Mouse (Mus musculus) hindbrain, embryonic 10.5 days (tissue): ENCODE measurements around the gene Prim2. TPM values are rescaled to one million over a fixed set of nuclear protein-coding genes. Genes with fewer than 3 reads are reported as not detected.

Experiments used
- DNase-seq: peaks from one replicate; pipeline ENCODE4 v3.0.0-alpha.2; 2017; ENCODE audit warnings: low spot score
- H3K27ac ChIP-seq: fragments of 300-500 bp; sonication (generic); 2 replicates; pipeline ENCODE4 v1.5.1; 2016; ENCODE audit warnings: mild to moderate bottlenecking, moderate library complexity
- H3K27me3 ChIP-seq: fragments of 300-500 bp; sonication (generic); 2 replicates; pipeline ENCODE4 v1.6.1; 2016; ENCODE audit warnings: mild to moderate bottlenecking; ENCODE audit not compliant: poor library complexity, insufficient read depth, severe bottlenecking
- H3K36me3 ChIP-seq: fragments of 300-500 bp; sonication (generic); 2 replicates; pipeline ENCODE4 v1.6.1; 2016; ENCODE audit warnings: mild to moderate bottlenecking, moderate library complexity
- H3K4me1 ChIP-seq: fragments of 300-500 bp; sonication (generic); replicated peaks from 2 replicates; pipeline ENCODE4 v1.6.1; 2016; ENCODE audit warnings: mild to moderate bottlenecking
- H3K4me3 ChIP-seq: fragments of 300-500 bp; sonication (generic); 2 replicates; pipeline ENCODE4 v1.5.1; 2016; ENCODE audit warnings: mild to moderate bottlenecking, moderate library complexity
- H3K9me3 ChIP-seq: fragments of 300-500 bp; sonication (generic); 2 replicates; pipeline ENCODE4 v1.6.1; 2016; ENCODE audit warnings: mild to moderate bottlenecking, moderate library complexity
- WGBS: fragments of 180-500 bp; shearing (Covaris S2); methylation state at CpG from one replicate; pipeline ENCODE4 v1.1.7; 2016; 5-methylcytosine and 5-hydroxymethylcytosine counted together
- polyA plus RNA-seq: library from polyadenylated mRNA; unstranded; fragments of >200 nt; fragmentation: Nextera tagmentation; extraction: Ambion mirVana; gene quantifications from 2 replicates; pipeline ENCODE4 v1.2.1, GENCODE M21; 2016

Prim2 gene
- polyA plus RNA-seq, 1 experiment from 2014 or later: 44.4 TPM

- peaks cover 11% of the 10 kb centered on the region; the same call in 1 of the 2 replicates for H3K36me3 ChIP-seq
- 93% methylated on average over 8 of the region's 8 CpGs for WGBS
- H3K9me3 ChIP-seq: no peaks in the 10 kb centered on the region
- no peaks in the 10 kb centered on the region for H3K4me1 ChIP-seq
- no peak overlapping the region for H3K27ac ChIP-seq
- no peaks in the 10 kb centered on the region for H3K27me3 ChIP-seq
- no peak overlapping the region for H3K4me3 ChIP-seq
- no peak for DNase-seq
Observed at GRCm38 (mm10) chr1:33515124-33515523, 154.5 kb downstream of the Prim2 start.

GRCm38 (mm10) chr1:33511310-33511709 lies 158.3 kb downstream of the Prim2 start:
- Histone ChIP-seq H3K4me1 (no peaks in the 10 kb centered on the region), H3K4me3 (no peak overlapping the region), H3K36me3 (peaks cover 11% of the 10 kb centered on the region; the same call in 1 of the 2 replicates), H3K9me3 (no peaks in the 10 kb centered on the region), H3K27ac (no peak overlapping the region), H3K27me3 (no peaks in the 10 kb centered on the region)
- no peak for DNase-seq
- WGBS: 90% methylated on average over 4 of the region's 4 CpGs

- Histone ChIP-seq H3K4me1 (0 out of 2 replicates have a peak, but pooled peaks cover 3% of the 10 kb centered on the region), H3K27ac (no peak overlapping the region), H3K36me3 (peaks cover 7% of the 10 kb centered on the region; the same call in 1 of the 2 replicates), H3K4me3 (no peak overlapping the region), H3K9me3 (no peaks in the 10 kb centered on the region), H3K27me3 (no peaks in the 10 kb centered on the region)
- DNase-seq: no peak
- 93% methylated on average over 5 of the region's 5 CpGs for WGBS
Observed at GRCm38 (mm10) chr1:33504371-33504770, 165.2 kb downstream of the Prim2 start.

- Histone ChIP-seq H3K9me3 (no peaks in the 10 kb centered on the region), H3K27me3 (no peaks in the 10 kb centered on the region), H3K4me3 (no peak overlapping the region), H3K4me1 (0 out of 2 replicates have a peak, but pooled peaks cover 3% of the 10 kb centered on the region), H3K27ac (no peak overlapping the region), H3K36me3 (peaks cover 7% of the 10 kb centered on the region; the same call in 1 of the 2 replicates)
- DNase-seq: no peak
- 85% methylated on average over 7 of the region's 7 CpGs for WGBS
Observed at GRCm38 (mm10) chr1:33502890-33503289, 166.7 kb downstream of the Prim2 start.

- H3K27ac ChIP-seq: no peak overlapping the region
- H3K4me3 ChIP-seq: no peak overlapping the region
- H3K4me1 ChIP-seq: 0 out of 2 replicates have a peak, but pooled peaks cover 3% of the 10 kb centered on the region
- whole genome bisulfite sequencing: 81% methylated on average over 1 of the region's 1 CpGs
- no peak for DNase-seq
- no peaks in the 10 kb centered on the region for H3K9me3 ChIP-seq
- H3K36me3 ChIP-seq: peaks cover 7% of the 10 kb centered on the region; the same call in 1 of the 2 replicates
- no peaks in the 10 kb centered on the region for H3K27me3 ChIP-seq
Observed at GRCm38 (mm10) chr1:33502298-33502697, 167.3 kb downstream of the Prim2 start.

GRCm38 (mm10) chr1:33500111-33500510 lies 169.5 kb downstream of the Prim2 start:
- no peaks in the 10 kb centered on the region for H3K27me3 ChIP-seq
- DNase-seq: no peak
- H3K4me1 ChIP-seq: peaks cover 8% of the 10 kb centered on the region
- no peak overlapping the region for H3K4me3 ChIP-seq
- WGBS: 83% methylated on average over 9 of the region's 9 CpGs
- peaks cover 7% of the 10 kb centered on the region; the same call in 1 of the 2 replicates for H3K36me3 ChIP-seq
- peak overlapping the region; percentile 29; the same call in 1 of the 2 replicates for H3K27ac ChIP-seq
- H3K9me3 ChIP-seq: no peaks in the 10 kb centered on the region

- WGBS: 83% methylated on average over 4 of the region's 4 CpGs
- no peak for DNase-seq
- Histone ChIP-seq H3K9me3 (no peaks in the 10 kb centered on the region), H3K27me3 (no peaks in the 10 kb centered on the region), H3K36me3 (peaks cover 7% of the 10 kb centered on the region; the same call in 1 of the 2 replicates), H3K4me3 (no peak overlapping the region), H3K27ac (0 out of 2 replicates have a peak overlapping the region, but pooled peaks have one; percentile 29), H3K4me1 (peaks cover 12% of the 10 kb centered on the region)
Observed at GRCm38 (mm10) chr1:33499603-33500002, 170.0 kb downstream of the Prim2 start.

GRCm38 (mm10) chr1:33496128-33496527 lies 173.5 kb downstream of the Prim2 start:
- no peaks in the 10 kb centered on the region for H3K9me3 ChIP-seq
- no peaks in the 10 kb centered on the region for H3K27me3 ChIP-seq
- 92% methylated on average over 4 of the region's 4 CpGs for WGBS
- no peak overlapping the region for H3K4me3 ChIP-seq
- no peak for DNase-seq
- no peaks in the 10 kb centered on the region for H3K36me3 ChIP-seq
- H3K4me1 ChIP-seq: peaks cover 12% of the 10 kb centered on the region
- no peak overlapping the region for H3K27ac ChIP-seq

- no peak for DNase-seq
- no peak overlapping the region for H3K4me3 ChIP-seq
- WGBS: 85% methylated on average over 3 of the region's 3 CpGs
- no peaks in the 10 kb centered on the region for H3K9me3 ChIP-seq
- H3K27me3 ChIP-seq: no peaks in the 10 kb centered on the region
- H3K27ac ChIP-seq: peak overlapping the region; percentile 40; the same call in 1 of the 2 replicates
- peaks cover 12% of the 10 kb centered on the region for H3K4me1 ChIP-seq
- no peaks in the 10 kb centered on the region for H3K36me3 ChIP-seq
Observed at GRCm38 (mm10) chr1:33495586-33495985, 174.0 kb downstream of the Prim2 start.

GRCm38 (mm10) chr1:33495203-33495553 lies 174.4 kb downstream of the Prim2 start:
- Histone ChIP-seq H3K27ac (peak overlapping the region; percentile 40), H3K36me3 (no peaks in the 10 kb centered on the region), H3K27me3 (no peaks in the 10 kb centered on the region), H3K9me3 (no peaks in the 10 kb centered on the region), H3K4me1 (peaks cover 12% of the 10 kb centered on the region), H3K4me3 (no peak overlapping the region)
- no peak for DNase-seq
- WGBS: 72% methylated on average over 8 of the region's 8 CpGs

GRCm38 (mm10) chr1:33494524-33495202 lies 174.9 kb downstream of the Prim2 start:
- DNase-seq: no peak
- H3K27me3 ChIP-seq: no peaks in the 10 kb centered on the region
- H3K27ac ChIP-seq: peak overlapping the region; percentile 40
- H3K36me3 ChIP-seq: no peaks in the 10 kb centered on the region
- 21% methylated on average over 2 of the region's 2 CpGs for WGBS
- H3K4me1 ChIP-seq: peaks cover 11% of the 10 kb centered on the region
- H3K9me3 ChIP-seq: no peaks in the 10 kb centered on the region
- no peak overlapping the region for H3K4me3 ChIP-seq

GRCm38 (mm10) chr1:33490220-33490619 lies 179.4 kb downstream of the Prim2 start:
- Histone ChIP-seq H3K36me3 (no peaks in the 10 kb centered on the region), H3K27ac (no peak overlapping the region), H3K4me3 (no peak overlapping the region), H3K27me3 (no peaks in the 10 kb centered on the region), H3K9me3 (no peaks in the 10 kb centered on the region), H3K4me1 (peaks cover 5% of the 10 kb centered on the region)
- WGBS: 90% methylated on average over 6 of the region's 6 CpGs
- no peak for DNase-seq

GRCm38 (mm10) chr1:33488372-33488771 lies 181.2 kb downstream of the Prim2 start:
- Histone ChIP-seq H3K27ac (no peak overlapping the region), H3K27me3 (no peaks in the 10 kb centered on the region), H3K9me3 (no peaks in the 10 kb centered on the region), H3K4me3 (no peak overlapping the region), H3K36me3 (no peaks in the 10 kb centered on the region; the same call in 1 of the 2 replicates), H3K4me1 (no peaks in the 10 kb centered on the region)
- DNase-seq: no peak
- 94% methylated on average over 5 of the region's 5 CpGs for WGBS
